In genomic region chr1:186922489-186923370, GRCm38 (mm10) we compare ENCODE assay signal across 24 mouse cellular contexts. TPM values are rescaled to one million over a fixed set of nuclear protein-coding genes. Genes with fewer than 3 reads are reported as not detected.
A peak's percentile ranks its signal among the peaks of the same experiment; 100 is the strongest.
DNase-seq lines count a peak whose midpoint lies in the region; ATAC-seq and TF ChIP-seq lines count a peak whose summit lies in the region.
"Had no signal": no experiment of that assay in that cellular context is flagged by ENCODE, and none has a peak within 500 bp of the region (broad histone marks: within the 10 kb centered on the region; RNA-seq: fewer than 3 reads in every experiment).

No protein-coding gene starts in this region.

- no peak for TF ChIP-seq POLR2A in kidney, adult 2 months (IDR thresholded peaks at IDR 0.05; ENCODE audit: low read depth, low read length)

- no peaks in the 10 kb centered on the region for H3K36me3 ChIP-seq in forebrain, embryonic 12.5 days (replicated peaks)
- no peaks in the 10 kb centered on the region for H3K36me3 ChIP-seq in forebrain, postnatal 0 days (ENCODE audit: insufficient read depth)
- no peaks in the 10 kb centered on the region for H3K36me3 ChIP-seq in midbrain, embryonic 14.5 days (ENCODE audit: control insufficient read depth, insufficient read depth, low read length)
- H3K36me3 ChIP-seq in midbrain, embryonic 15.5 days (replicated peaks): no peaks in the 10 kb centered on the region
- no peaks in the 10 kb centered on the region for H3K36me3 ChIP-seq in kidney, adult 2 months (ENCODE audit: control insufficient read depth, insufficient read depth, low read length)
- H3K36me3 ChIP-seq: hindbrain, embryonic 15.5 days; stomach, embryonic 15.5 days had no signal

- H3K9ac ChIP-seq in forebrain, embryonic 12.5 days: no peak overlapping the region
- H3K9ac ChIP-seq in forebrain, postnatal 0 days: no peak overlapping the region
- H3K9ac ChIP-seq in midbrain, embryonic 14.5 days (replicated peaks; ENCODE audit: low read length): no peak overlapping the region
- no peak overlapping the region for H3K9ac ChIP-seq in midbrain, embryonic 15.5 days
- H3K9ac ChIP-seq: forebrain, embryonic 13.5 days; hindbrain, embryonic 15.5 days; stomach, embryonic 15.5 days had no signal

- H3K4me2 ChIP-seq in forebrain, embryonic 12.5 days: no peak overlapping the region
- no peak overlapping the region for H3K4me2 ChIP-seq in forebrain, postnatal 0 days (ENCODE audit: low read depth)
- no peak overlapping the region for H3K4me2 ChIP-seq in midbrain, embryonic 14.5 days (ENCODE audit: low read length)
- H3K4me2 ChIP-seq in midbrain, embryonic 15.5 days: no peak overlapping the region
- H3K4me2 ChIP-seq: forebrain, embryonic 13.5 days; hindbrain, embryonic 15.5 days; stomach, embryonic 15.5 days had no signal

- H3K27ac ChIP-seq in forebrain, embryonic 12.5 days: no peak overlapping the region
- H3K27ac ChIP-seq in forebrain, postnatal 0 days (ENCODE audit: low read depth, low read length): no peak overlapping the region
- no peak overlapping the region for H3K27ac ChIP-seq in midbrain, embryonic 14.5 days (replicated peaks; ENCODE audit: low read depth, low read length)
- H3K27ac ChIP-seq in midbrain, embryonic 15.5 days: no peak overlapping the region
- no peak overlapping the region for H3K27ac ChIP-seq in kidney, adult 2 months (ENCODE audit: insufficient read depth, low read depth, low read length)
- H3K27ac ChIP-seq: forebrain, embryonic 13.5 days; hindbrain, embryonic 15.5 days; stomach, embryonic 15.5 days had no signal

- DNase-seq in forebrain, postnatal 0 days: no peak
- peak; percentile 38 for DNase-seq in midbrain, embryonic 14.5 days
- peak; percentile 49 for DNase-seq in embryo, embryonic 9.5 days (ENCODE audit: extremely low spot score)
- DNase-seq in cerebellum, postnatal 4 days (ENCODE audit: low spot score in 2 of 2): no peak
- DNase-seq in kidney, adult 2 months: no peak
- no peak for DNase-seq in gastrocnemius, postnatal 25 days
- DNase-seq: adrenal gland, postnatal 10 days; cerebellum, adult 9-11 months; left cerebral cortex, postnatal 4 days; liver; thymus, adult 2 months had no signal

- WGBS in forebrain, embryonic 12.5 days: 17% methylated on average over 17 of the region's 17 CpGs
- 26% methylated on average over 17 of the region's 17 CpGs for WGBS in forebrain, postnatal 0 days
- 6% methylated on average over 17 of the region's 17 CpGs for WGBS in midbrain, embryonic 14.5 days
- 13% methylated on average over 17 of the region's 17 CpGs for WGBS in midbrain, embryonic 15.5 days
- 38% methylated on average over 17 of the region's 17 CpGs for WGBS in kidney, adult 2 months

- no peak for TF ChIP-seq CTCF in forebrain, postnatal 0 days (IDR thresholded peaks at IDR 0.05; ENCODE audit: low read depth)
- TF ChIP-seq CTCF in kidney, adult 2 months (conservative IDR thresholded peaks at IDR 0.05; ENCODE audit: insufficient read depth, insufficient read length, low read depth, low read length): no peak

- H3K4me3 ChIP-seq in forebrain, embryonic 12.5 days (replicated peaks): no peak overlapping the region
- no peak overlapping the region for H3K4me3 ChIP-seq in forebrain, postnatal 0 days (ENCODE audit: low read depth, low read length)
- H3K4me3 ChIP-seq in midbrain, embryonic 14.5 days (replicated peaks; ENCODE audit: low read depth, low read length): no peak overlapping the region
- H3K4me3 ChIP-seq in midbrain, embryonic 15.5 days: no peak overlapping the region
- H3K4me3 ChIP-seq in kidney, adult 2 months (ENCODE audit: insufficient read depth, low read depth, low read length): no peak overlapping the region
- H3K4me3 ChIP-seq: forebrain, embryonic 13.5 days; hindbrain, embryonic 15.5 days; stomach, embryonic 15.5 days had no signal

- no peaks in the 10 kb centered on the region for H3K9me3 ChIP-seq in forebrain, embryonic 12.5 days
- no peaks in the 10 kb centered on the region for H3K9me3 ChIP-seq in forebrain, postnatal 0 days (ENCODE audit: low read length)
- no peaks in the 10 kb centered on the region for H3K9me3 ChIP-seq in midbrain, embryonic 14.5 days (ENCODE audit: control insufficient read depth, low read length)
- H3K9me3 ChIP-seq in midbrain, embryonic 15.5 days: no peaks in the 10 kb centered on the region
- H3K9me3 ChIP-seq: forebrain, embryonic 13.5 days; hindbrain, embryonic 15.5 days; stomach, embryonic 15.5 days had no signal

- ATAC-seq in forebrain, embryonic 12.5 days (ENCODE audit: low FRiP score): peak; percentile 25; the same call in 1 of the 2 replicates
- ATAC-seq in forebrain, postnatal 0 days: no peak
- ATAC-seq in midbrain, embryonic 14.5 days (ENCODE audit: low FRiP score, low TSS enrichment): no peak
- ATAC-seq in midbrain, embryonic 15.5 days (replicated peaks): no peak
- ATAC-seq: activated CD4-positive, CD25-positive, alpha-beta regulatory T cell, adult 4 months; forebrain, embryonic 13.5 days; intestine, embryonic 16.5 days; lung, postnatal 0 days had no signal

- H3K4me1 ChIP-seq in forebrain, embryonic 12.5 days: peaks cover 28% of the 10 kb centered on the region
- peaks cover 4% of the 10 kb centered on the region; the same call in 1 of the 2 replicates for H3K4me1 ChIP-seq in forebrain, postnatal 0 days (ENCODE audit: insufficient read depth)
- H3K4me1 ChIP-seq in midbrain, embryonic 14.5 days (ENCODE audit: control insufficient read depth, insufficient read depth, low read length): peaks cover 8% of the 10 kb centered on the region
- H3K4me1 ChIP-seq in midbrain, embryonic 15.5 days: peaks cover 13% of the 10 kb centered on the region
- no peaks in the 10 kb centered on the region for H3K4me1 ChIP-seq in kidney, adult 2 months (ENCODE audit: control insufficient read depth, insufficient read depth, low read length)
- H3K4me1 ChIP-seq: stomach, embryonic 15.5 days had no signal

- H3K27me3 ChIP-seq in forebrain, embryonic 12.5 days: 0 out of 2 replicates have a peak, but pooled peaks cover 3% of the 10 kb centered on the region
- H3K27me3 ChIP-seq in forebrain, postnatal 0 days (ENCODE audit: insufficient read depth, low read length): no peaks in the 10 kb centered on the region
- peaks cover 29% of the 10 kb centered on the region for H3K27me3 ChIP-seq in midbrain, embryonic 14.5 days (ENCODE audit: control insufficient read depth, insufficient read depth, low read length)
- peaks cover 20% of the 10 kb centered on the region; the same call in 1 of the 2 replicates for H3K27me3 ChIP-seq in midbrain, embryonic 15.5 days (replicated peaks)
- H3K27me3 ChIP-seq in kidney, adult 2 months (replicated peaks; ENCODE audit: control insufficient read depth, insufficient read depth, low read length): no peaks in the 10 kb centered on the region; the same call in 1 of the 2 replicates
- H3K27me3 ChIP-seq: stomach, embryonic 15.5 days had no signal

RNA-seq across cellular contexts. Expression of gene D1Pas1, which starts 44.5 kb away (rescaled TPM):
- 0.08 TPM in 1 of 2 replicates, not detected in the other for polyA plus RNA-seq in forebrain, embryonic 12.5 days (2016; fragmentation: Nextera tagmentation; extraction: Ambion mirVana)
- total RNA-seq in forebrain, postnatal 0 days (2014; rRNA removed): not detected in 2 replicates
- 0.12 TPM in 1 of 2 replicates, not detected in the other for polyA plus RNA-seq in forebrain, postnatal 0 days (2015; fragmentation: Nextera tagmentation; extraction: Ambion mirVana)
- 0.12 TPM in 1 of 2 replicates, not detected in the other for polyA plus RNA-seq in midbrain, embryonic 14.5 days (2014; fragmentation: Nextera tagmentation; extraction: Ambion mirVana)
- 0.09 TPM in 1 of 2 replicates, not detected in the other for polyA plus RNA-seq in midbrain, embryonic 15.5 days (2015; fragmentation: Nextera tagmentation; extraction: Ambion mirVana)
- 0.05 TPM in 1 of 2 replicates, not detected in the other for polyA plus RNA-seq in kidney, adult 2 months (2012; rRNA removed)
- total RNA-seq in gastrocnemius, postnatal 25 days (2021): not detected
- total RNA-seq: adrenal gland, postnatal 10 days; gastrocnemius, postnatal 4 days; layer of hippocampus, adult 18-20 months; left cerebral cortex, adult 18-20 months had no signal
- polyA plus RNA-seq: activated CD4-positive, CD25-positive, alpha-beta regulatory T cell, adult 4 months; forebrain, embryonic 13.5 days; kidney, embryonic 16.5 days; liver, embryonic 16.5 days; lung, postnatal 0 days; thymus, adult 2 months had no signal

Comparison
In these comparisons a context has a peak if more than half of its experiments do, and no peak if none do; other contexts are left out.
1. DNase-seq: peak in midbrain, embryonic 14.5 days (single experiment) and embryo, embryonic 9.5 days (single experiment); none in forebrain, postnatal 0 days (single experiment), cerebellum, postnatal 4 days (0 of 2), kidney, adult 2 months (single experiment) and gastrocnemius, postnatal 25 days (single experiment).